Mouse (Mus musculus): ENCODE data around the gene Dhx32. TPM values are rescaled to one million over a fixed set of nuclear protein-coding genes. Genes with fewer than 3 reads are reported as not detected.

Dhx32 gene
- polyA plus RNA-seq, 1 experiment from 2014 or later = 43.8 TPM

GRCm38 (mm10) chr7:133812927-133813326 lies 30.4 kb upstream of the Dhx32 start:
- Histone ChIP-seq H3K9me3 (ENCODE audit: control insufficient read depth) (no peaks in the 10 kb centered on the region), H3K36me3 (ENCODE audit: control insufficient read depth, insufficient read depth) (no peaks in the 10 kb centered on the region), H3K4me3 (ENCODE audit: low read depth, low read length) (no peak overlapping the region), H3K9ac (ENCODE audit: low read depth, low read length) (no peak overlapping the region), H3K27ac (ENCODE audit: low read depth, low read length) (no peak overlapping the region), H3K4me2 (replicated peaks; ENCODE audit: low read depth) (no peak overlapping the region), H3K27me3 (replicated peaks; ENCODE audit: control insufficient read depth, insufficient read depth, low read length) (no peaks in the 10 kb centered on the region), H3K4me1 (replicated peaks; ENCODE audit: control insufficient read depth, insufficient read depth, low read length) (no peaks in the 10 kb centered on the region)
- 65% methylated on average over 7 of the region's 7 CpGs for WGBS
- ATAC-seq = no peak
- no peak for TF ChIP-seq CTCF (IDR thresholded peaks at IDR 0.05; ENCODE audit: low read depth)

- H3K4me2 ChIP-seq (replicated peaks; ENCODE audit: low read depth) = no peak overlapping the region
- no peaks in the 10 kb centered on the region for H3K9me3 ChIP-seq (ENCODE audit: control insufficient read depth)
- H3K27ac ChIP-seq (ENCODE audit: low read depth, low read length) = no peak overlapping the region
- no peak overlapping the region for H3K9ac ChIP-seq (ENCODE audit: low read depth, low read length)
- H3K4me1 ChIP-seq (replicated peaks; ENCODE audit: control insufficient read depth, insufficient read depth, low read length) = no peaks in the 10 kb centered on the region
- peak; percentile 92 for TF ChIP-seq CTCF (IDR thresholded peaks at IDR 0.05; ENCODE audit: low read depth)
- no peaks in the 10 kb centered on the region for H3K27me3 ChIP-seq (replicated peaks; ENCODE audit: control insufficient read depth, insufficient read depth, low read length)
- ATAC-seq = no peak
- no peaks in the 10 kb centered on the region for H3K36me3 ChIP-seq (ENCODE audit: control insufficient read depth, insufficient read depth)
- no peak overlapping the region for H3K4me3 ChIP-seq (ENCODE audit: low read depth, low read length)
- 46% methylated on average over 7 of the region's 7 CpGs for WGBS
Measured at GRCm38 (mm10) chr7:133805614-133806175, 23.2 kb upstream of the Dhx32 start.

- Histone ChIP-seq H3K27me3 (replicated peaks; ENCODE audit: control insufficient read depth, insufficient read depth, low read length) (no peaks in the 10 kb centered on the region), H3K4me1 (replicated peaks; ENCODE audit: control insufficient read depth, insufficient read depth, low read length) (no peaks in the 10 kb centered on the region), H3K4me3 (ENCODE audit: low read depth, low read length) (no peak overlapping the region), H3K27ac (ENCODE audit: low read depth, low read length) (no peak overlapping the region), H3K4me2 (replicated peaks; ENCODE audit: low read depth) (no peak overlapping the region), H3K9me3 (ENCODE audit: control insufficient read depth) (no peaks in the 10 kb centered on the region), H3K9ac (ENCODE audit: low read depth, low read length) (no peak overlapping the region), H3K36me3 (ENCODE audit: control insufficient read depth, insufficient read depth) (no peaks in the 10 kb centered on the region)
- WGBS = 13% methylated on average over 6 of the region's 6 CpGs
- no peak for ATAC-seq
- TF ChIP-seq CTCF (IDR thresholded peaks at IDR 0.05; ENCODE audit: low read depth) = no peak
Measured at GRCm38 (mm10) chr7:133801823-133802222, 19.3 kb upstream of the Dhx32 start.

GRCm38 (mm10) chr7:133799928-133800327 lies 17.4 kb upstream of the Dhx32 start:
- no peak overlapping the region for H3K4me2 ChIP-seq (replicated peaks; ENCODE audit: low read depth)
- WGBS = 78% methylated on average over 5 of the region's 5 CpGs
- no peak for ATAC-seq
- no peak overlapping the region for H3K4me3 ChIP-seq (ENCODE audit: low read depth, low read length)
- H3K9ac ChIP-seq (ENCODE audit: low read depth, low read length) = no peak overlapping the region
- no peaks in the 10 kb centered on the region for H3K27me3 ChIP-seq (replicated peaks; ENCODE audit: control insufficient read depth, insufficient read depth, low read length)
- no peaks in the 10 kb centered on the region for H3K9me3 ChIP-seq (ENCODE audit: control insufficient read depth)
- no peak overlapping the region for H3K27ac ChIP-seq (ENCODE audit: low read depth, low read length)
- H3K36me3 ChIP-seq (ENCODE audit: control insufficient read depth, insufficient read depth) = no peaks in the 10 kb centered on the region
- H3K4me1 ChIP-seq (replicated peaks; ENCODE audit: control insufficient read depth, insufficient read depth, low read length) = no peaks in the 10 kb centered on the region
- no peak for TF ChIP-seq CTCF (IDR thresholded peaks at IDR 0.05; ENCODE audit: low read depth)

- Histone ChIP-seq H3K4me2 (replicated peaks; ENCODE audit: low read depth) (no peak overlapping the region), H3K36me3 (ENCODE audit: control insufficient read depth, insufficient read depth) (no peaks in the 10 kb centered on the region), H3K9me3 (ENCODE audit: control insufficient read depth) (no peaks in the 10 kb centered on the region), H3K9ac (ENCODE audit: low read depth, low read length) (no peak overlapping the region), H3K4me3 (ENCODE audit: low read depth, low read length) (no peak overlapping the region), H3K27me3 (replicated peaks; ENCODE audit: control insufficient read depth, insufficient read depth, low read length) (no peaks in the 10 kb centered on the region), H3K4me1 (replicated peaks; ENCODE audit: control insufficient read depth, insufficient read depth, low read length) (no peaks in the 10 kb centered on the region), H3K27ac (ENCODE audit: low read depth, low read length) (no peak overlapping the region)
- no peak for ATAC-seq
- no peak for TF ChIP-seq CTCF (IDR thresholded peaks at IDR 0.05; ENCODE audit: low read depth)
- 51% methylated on average over 2 of the region's 2 CpGs for WGBS
Measured at GRCm38 (mm10) chr7:133794720-133795119, 12.2 kb upstream of the Dhx32 start.

- 0 out of 2 replicates have a peak overlapping the region, but pooled peaks have one; percentile 27 for H3K4me2 ChIP-seq (replicated peaks; ENCODE audit: low read depth)
- WGBS = 51% methylated on average over 10 of the region's 10 CpGs
- ATAC-seq = peak; percentile 59; the same call in 1 of the 2 replicates
- TF ChIP-seq CTCF (IDR thresholded peaks at IDR 0.05; ENCODE audit: low read depth) = no peak
- H3K27ac ChIP-seq (ENCODE audit: low read depth, low read length) = no peak overlapping the region
- H3K4me1 ChIP-seq (replicated peaks; ENCODE audit: control insufficient read depth, insufficient read depth, low read length) = no peaks in the 10 kb centered on the region
- H3K4me3 ChIP-seq (ENCODE audit: low read depth, low read length) = no peak overlapping the region
- no peak overlapping the region for H3K9ac ChIP-seq (ENCODE audit: low read depth, low read length)
- no peaks in the 10 kb centered on the region for H3K9me3 ChIP-seq (ENCODE audit: control insufficient read depth)
- no peaks in the 10 kb centered on the region for H3K27me3 ChIP-seq (replicated peaks; ENCODE audit: control insufficient read depth, insufficient read depth, low read length)
- H3K36me3 ChIP-seq (ENCODE audit: control insufficient read depth, insufficient read depth) = no peaks in the 10 kb centered on the region
Measured at GRCm38 (mm10) chr7:133793248-133794131, 11.0 kb upstream of the Dhx32 start.
